Mouse (Mus musculus) Patski (cell line): ENCODE data around the gene Gm21970. TPM values are rescaled to one million over a fixed set of nuclear protein-coding genes. Genes with fewer than 3 reads are reported as not detected.

Source experiments
- ATAC-seq: fragments of 100-300 bp; one replicate; pipeline ENCODE4 v1.8.0; 2021
- CTCF ChIA-PET: fragments of 350-600 bp; sonication (Branson Sonifier 250); formaldehyde crosslinking; loops from one replicate; lab custom pipeline; 2022; ENCODE audit warnings: inconsistent platforms; lab: Charles Lee
- POLR2A ChIA-PET: fragments of 350-600 bp; sonication (Branson Sonifier 250); formaldehyde crosslinking; loops from one replicate; lab custom pipeline; 2022; ENCODE audit warnings: antibody characterized with exemption, inconsistent platforms; lab: Charles Lee
- DNase-seq: peaks from one replicate; pipeline ENCODE4 v3.0.0-alpha.2; 2011; ENCODE audit warnings: low read depth, low spot score
- H3K27me3 ChIP-seq: fragments of 371-371 bp; one replicate; pipeline ENCODE4 v1.5.1; 2021
- CTCF ChIP-seq: fragments of 100-300 bp; IDR thresholded peaks from one replicate; pipeline ENCODE4 v1.5.1; 2021
- in situ Hi-C: fragments of 300-500 bp; cut with MboI; formaldehyde crosslinking; loops from 3 replicates; pipeline ENCODE4 v1.11.1; 2018; ENCODE audit warnings: low pct_unique_long_range_greater_than_20kb, mixed read lengths
- polyA plus RNA-seq: library from polyadenylated mRNA; unstranded; gene quantifications from one replicate; pipeline ENCODE4 v1.2.3, GENCODE M21; 2021

Gene Gm21970
- polyA plus RNA-seq, 1 experiment from 2014 or later, result 3.8 TPM

DNA sequence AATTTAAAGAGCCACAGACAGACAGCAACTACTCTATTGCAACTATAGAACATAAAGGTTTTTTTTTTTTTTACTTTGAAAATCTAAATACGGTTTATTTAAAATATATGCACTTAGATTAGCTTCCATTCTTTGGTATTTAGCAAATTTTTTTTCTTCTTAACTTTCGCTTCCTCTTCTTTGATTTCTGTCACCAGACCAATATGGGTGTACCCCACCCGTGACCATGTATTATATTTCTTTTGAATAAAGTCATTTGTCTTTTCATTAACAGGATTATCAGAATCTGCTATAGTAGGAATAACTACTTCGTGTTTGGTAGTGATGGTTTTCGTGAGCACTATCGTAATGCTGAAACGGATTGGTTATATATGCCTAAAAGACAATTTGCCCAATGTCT, 7.4 kb downstream of the Gm21970 start:
- in situ Hi-C loops, result no loop called here
- ChIA-PET POLR2A (no interaction called here), CTCF (no interaction called here)
- TF ChIP-seq CTCF, result no peak
- no peak for DNase-seq
- H3K27me3 ChIP-seq, result no peaks in the 10 kb centered on the region
- ATAC-seq, result no peak

DNA sequence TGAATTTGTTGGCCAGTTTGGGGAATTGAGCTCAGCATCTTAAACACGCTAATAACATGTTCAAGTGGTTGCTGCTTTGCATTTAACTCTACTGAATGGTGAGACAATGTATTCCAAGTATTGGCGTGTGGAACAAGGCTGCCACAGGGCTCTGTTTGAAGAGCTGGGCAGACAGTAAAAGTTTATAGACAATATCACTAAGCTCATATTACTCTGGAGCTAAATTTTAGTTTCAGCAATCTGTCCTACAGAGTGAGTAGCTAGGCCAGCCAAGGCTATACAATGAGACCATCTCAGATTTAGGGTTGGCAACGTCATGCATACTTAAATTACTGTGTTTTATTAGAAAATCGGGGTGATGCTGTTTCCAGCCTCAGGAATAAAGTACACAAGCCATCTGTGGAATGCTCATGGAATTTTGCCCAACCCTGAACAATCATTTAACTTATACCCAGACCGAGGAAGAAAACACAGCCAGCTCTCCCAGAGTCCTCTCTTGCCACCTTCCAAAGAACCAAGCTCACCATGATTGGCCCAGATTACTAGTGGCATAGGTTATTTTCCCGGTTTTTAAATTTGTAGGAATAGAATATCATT, 10.1 kb downstream of the Gm21970 start:
- H3K27me3 ChIP-seq, result no peaks in the 10 kb centered on the region
- no peak for ATAC-seq
- in situ Hi-C loops, result no loop called here
- no peak for TF ChIP-seq CTCF
- ChIA-PET POLR2A (interaction anchor here (0.7 kb wide), 1 partner anchor 1381 kb away, joined by 3 read pairs; no protein-coding TSS in a partner anchor), CTCF (interaction anchor here (0.7 kb wide), 1 partner anchor 180 kb away, joined by 3 read pairs; no protein-coding TSS in a partner anchor)
- DNase-seq, result no peak

- ATAC-seq (no peak), DNase-seq (no peak)
- no peak for TF ChIP-seq CTCF
- H3K27me3 ChIP-seq, result no peaks in the 10 kb centered on the region
- in situ Hi-C loops, result no loop called here
- CTCF ChIA-PET, result no interaction called here
- POLR2A ChIA-PET, result no interaction called here
Measured at GRCm38 (mm10) chr16:91403784-91404183, 12.3 kb downstream of the Gm21970 start.

- H3K27me3 ChIP-seq, result no peaks in the 10 kb centered on the region
- in situ Hi-C loops, result no loop called here
- ChIA-PET CTCF (no interaction called here), POLR2A (no interaction called here)
- no peak for ATAC-seq
- no peak for DNase-seq
- no peak for TF ChIP-seq CTCF
Measured at GRCm38 (mm10) chr16:91404187-91404586, 12.7 kb downstream of the Gm21970 start.

- ATAC-seq, result no peak
- DNase-seq, result no peak
- no peak for TF ChIP-seq CTCF
- in situ Hi-C loops, result no loop called here
- ChIA-PET POLR2A (interaction anchor here (0.9 kb wide), 1 partner anchor 42 kb away, joined by 4 read pairs; no protein-coding TSS in a partner anchor), CTCF (interaction anchor here (1.2 kb wide), 2 partner anchors 10 to 71 kb away, joined by 3 to 4 read pairs; no protein-coding TSS in a partner anchor)
- no peaks in the 10 kb centered on the region for H3K27me3 ChIP-seq
Measured at GRCm38 (mm10) chr16:91404828-91405577, 13.5 kb downstream of the Gm21970 start.

- ChIA-PET CTCF (interaction anchor here (1.2 to 1.3 kb wide), 3 partner anchors 11 to 70 kb away, joined by 3 to 4 read pairs (median 3); no protein-coding TSS in a partner anchor), POLR2A (interaction anchor here (0.9 to 1.0 kb wide), 2 partner anchors 43 to 106 kb away, joined by 3 to 4 read pairs; no protein-coding TSS in a partner anchor)
- no peaks in the 10 kb centered on the region for H3K27me3 ChIP-seq
- in situ Hi-C loops, result no loop called here
- no peak for DNase-seq
- TF ChIP-seq CTCF, result no peak
- ATAC-seq, result peak; percentile 75
Measured at GRCm38 (mm10) chr16:91405640-91406584, 14.4 kb downstream of the Gm21970 start, which contains the start of gene Il10rb. Gene Il10rb, plus strand, starts transcription at chr16:91406164.

- no peak for DNase-seq
- CTCF ChIA-PET, result interaction anchor here (1.0 to 1.3 kb wide), 3 partner anchors 12 to 54 kb away, joined by 3 to 4 read pairs (median 3); no protein-coding TSS in a partner anchor
- POLR2A ChIA-PET, result interaction anchor here (0.7 to 1.0 kb wide), 2 partner anchors 13 to 105 kb away, joined by 3 read pairs; no protein-coding TSS in a partner anchor
- ATAC-seq, result peak; percentile 69
- in situ Hi-C loops, result no loop called here
- H3K27me3 ChIP-seq, result no peaks in the 10 kb centered on the region
- no peak for TF ChIP-seq CTCF
Measured at GRCm38 (mm10) chr16:91406585-91407220, 15.2 kb downstream of the Gm21970 start.

- TF ChIP-seq CTCF, result no peak
- no peak for DNase-seq
- POLR2A ChIA-PET, result no interaction called here
- H3K27me3 ChIP-seq, result no peaks in the 10 kb centered on the region
- CTCF ChIA-PET, result no interaction called here
- in situ Hi-C loops, result loop anchor here (5.0 kb wide), 1 partner anchor 69 kb away; no protein-coding TSS in a partner anchor
- no peak for ATAC-seq
Measured at GRCm38 (mm10) chr16:91413102-91413844, 21.8 kb downstream of the Gm21970 start.
